Mouse (Mus musculus) midbrain, embryonic 15.5 days (tissue): ENCODE measurements around the gene Stx6. TPM values are rescaled to one million over a fixed set of nuclear protein-coding genes. Genes with fewer than 3 reads are reported as not detected.

Experiments
- ATAC-seq: fragments of 200-750 bp; cut with Nextera tagmentation; replicated peaks from 2 replicates; pipeline ENCODE4 v1.8.0; 2017; ENCODE audit warnings: moderate TSS enrichment
- H3K27ac ChIP-seq: fragments of 300-500 bp; sonication (generic); 2 replicates; pipeline ENCODE4 v1.5.1; 2015; ENCODE audit warnings: mild to moderate bottlenecking, inconsistent platforms
- H3K27me3 ChIP-seq: fragments of 300-500 bp; sonication (generic); replicated peaks from 2 replicates; pipeline ENCODE4 v1.6.1; 2015; ENCODE audit warnings: inconsistent platforms
- H3K36me3 ChIP-seq: fragments of 300-500 bp; sonication (generic); replicated peaks from 2 replicates; pipeline ENCODE4 v1.6.1; 2015; ENCODE audit warnings: inconsistent platforms
- H3K4me1 ChIP-seq: fragments of 300-500 bp; sonication (generic); 2 replicates; pipeline ENCODE4 v1.6.1; 2015; ENCODE audit warnings: inconsistent platforms
- H3K4me2 ChIP-seq: fragments of 300-500 bp; sonication (generic); 2 replicates; pipeline ENCODE4 v1.6.1; 2015; ENCODE audit warnings: inconsistent platforms, mild to moderate bottlenecking, moderate library complexity
- H3K4me3 ChIP-seq: fragments of 300-500 bp; sonication (generic); 2 replicates; pipeline ENCODE4 v1.5.1; 2015; ENCODE audit warnings: mild to moderate bottlenecking, inconsistent platforms
- H3K9ac ChIP-seq: fragments of 300-500 bp; sonication (generic); 2 replicates; pipeline ENCODE4 v1.6.1; 2015; ENCODE audit warnings: mild to moderate bottlenecking, inconsistent platforms
- H3K9me3 ChIP-seq: fragments of 300-500 bp; sonication (generic); 2 replicates; pipeline ENCODE4 v1.6.1; 2016; ENCODE audit warnings: inconsistent platforms
- WGBS: fragments of 180-500 bp; shearing (Covaris S2); methylation state at CpG from one replicate; pipeline ENCODE4 v1.1.7; 2015; ENCODE audit warnings: mixed read lengths; 5-methylcytosine and 5-hydroxymethylcytosine counted together
- polyA plus RNA-seq: library from polyadenylated mRNA; unstranded; fragments of >200 nt; fragmentation: Nextera tagmentation; extraction: Ambion mirVana; gene quantifications from 2 replicates; pipeline ENCODE4 v1.2.1, GENCODE M21; 2015

The Stx6 gene
- polyA plus RNA-seq, 1 experiment from 2014 or later: 114 TPM

- H3K36me3 ChIP-seq: no peaks in the 10 kb centered on the region
- H3K4me2 ChIP-seq: no peak overlapping the region
- no peaks in the 10 kb centered on the region for H3K27me3 ChIP-seq
- peak overlapping the region; percentile 71 for H3K27ac ChIP-seq
- no peaks in the 10 kb centered on the region for H3K9me3 ChIP-seq
- WGBS: 12% methylated on average over 14 of the region's 14 CpGs
- H3K9ac ChIP-seq: no peak overlapping the region; the same call in 1 of the 2 replicates
- peak; percentile 38; the same call in 1 of the 2 replicates for ATAC-seq
- peaks cover 52% of the 10 kb centered on the region for H3K4me1 ChIP-seq
- H3K4me3 ChIP-seq: no peak overlapping the region
Measured at GRCm38 (mm10) chr1:155229464-155230411, 71.2 kb downstream of the Stx6 start.

- H3K36me3 ChIP-seq: no peaks in the 10 kb centered on the region
- no peaks in the 10 kb centered on the region for H3K9me3 ChIP-seq
- WGBS: 39% methylated on average over 12 of the region's 12 CpGs
- no peak overlapping the region for H3K9ac ChIP-seq
- H3K4me3 ChIP-seq: no peak overlapping the region
- no peaks in the 10 kb centered on the region for H3K27me3 ChIP-seq
- peak overlapping the region; percentile 85 for H3K27ac ChIP-seq
- H3K4me1 ChIP-seq: peaks cover 73% of the 10 kb centered on the region
- ATAC-seq: no peak
- H3K4me2 ChIP-seq: no peak overlapping the region
Measured at GRCm38 (mm10) chr1:155232385-155232784, 73.9 kb downstream of the Stx6 start.

DNA sequence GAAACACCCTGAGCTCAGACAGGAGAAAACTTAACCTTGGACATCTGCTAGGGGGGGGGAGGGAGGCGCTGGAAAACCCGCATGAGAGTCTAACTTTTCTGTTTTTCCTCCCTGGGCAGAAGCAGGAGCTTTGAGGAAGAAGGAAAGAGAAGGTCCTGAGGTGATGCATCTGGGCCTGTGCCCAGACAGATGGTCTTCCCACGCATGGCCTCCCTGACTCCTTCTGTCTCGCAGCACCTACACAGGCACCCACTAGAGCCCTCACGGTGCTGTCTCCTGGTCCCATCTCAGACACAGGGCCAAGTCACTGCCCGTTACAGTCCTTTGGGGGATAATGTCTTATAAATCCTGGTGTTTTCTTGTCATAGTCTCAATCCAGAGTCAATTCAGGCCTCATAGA lies 74.3 kb downstream of the Stx6 start:
- Histone ChIP-seq H3K27ac (peak overlapping the region; percentile 85), H3K4me3 (no peak overlapping the region), H3K9ac (no peak overlapping the region), H3K27me3 (no peaks in the 10 kb centered on the region), H3K4me1 (peaks cover 76% of the 10 kb centered on the region), H3K9me3 (no peaks in the 10 kb centered on the region), H3K4me2 (no peak overlapping the region), H3K36me3 (no peaks in the 10 kb centered on the region)
- WGBS: 57% methylated on average over 6 of the region's 6 CpGs
- ATAC-seq: no peak

DNA sequence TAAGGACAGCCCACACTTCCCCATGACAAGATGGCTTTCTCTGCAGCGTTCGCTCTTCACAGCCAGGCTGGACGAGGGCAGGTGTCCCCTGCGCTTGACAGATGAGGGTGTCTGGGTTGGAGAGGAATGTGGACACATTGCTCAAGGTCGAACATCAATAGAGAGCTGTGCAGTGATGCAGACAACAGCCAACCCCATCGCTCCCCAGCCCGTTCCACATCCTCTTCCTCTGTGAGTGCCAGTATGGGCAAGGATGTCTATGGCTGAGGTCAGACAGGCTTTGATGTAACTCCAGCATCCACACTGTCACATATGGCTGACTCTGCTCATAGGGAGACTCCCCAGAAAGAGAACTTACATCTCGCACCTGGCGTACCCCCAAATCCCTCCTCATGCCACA lies 74.9 kb downstream of the Stx6 start:
- peaks cover 76% of the 10 kb centered on the region for H3K4me1 ChIP-seq
- H3K9ac ChIP-seq: no peak overlapping the region
- H3K27me3 ChIP-seq: no peaks in the 10 kb centered on the region
- H3K4me2 ChIP-seq: no peak overlapping the region
- 78% methylated on average over 9 of the region's 9 CpGs for WGBS
- peak overlapping the region; percentile 85 for H3K27ac ChIP-seq
- ATAC-seq: no peak
- H3K36me3 ChIP-seq: no peaks in the 10 kb centered on the region
- H3K9me3 ChIP-seq: no peaks in the 10 kb centered on the region
- H3K4me3 ChIP-seq: no peak overlapping the region

DNA sequence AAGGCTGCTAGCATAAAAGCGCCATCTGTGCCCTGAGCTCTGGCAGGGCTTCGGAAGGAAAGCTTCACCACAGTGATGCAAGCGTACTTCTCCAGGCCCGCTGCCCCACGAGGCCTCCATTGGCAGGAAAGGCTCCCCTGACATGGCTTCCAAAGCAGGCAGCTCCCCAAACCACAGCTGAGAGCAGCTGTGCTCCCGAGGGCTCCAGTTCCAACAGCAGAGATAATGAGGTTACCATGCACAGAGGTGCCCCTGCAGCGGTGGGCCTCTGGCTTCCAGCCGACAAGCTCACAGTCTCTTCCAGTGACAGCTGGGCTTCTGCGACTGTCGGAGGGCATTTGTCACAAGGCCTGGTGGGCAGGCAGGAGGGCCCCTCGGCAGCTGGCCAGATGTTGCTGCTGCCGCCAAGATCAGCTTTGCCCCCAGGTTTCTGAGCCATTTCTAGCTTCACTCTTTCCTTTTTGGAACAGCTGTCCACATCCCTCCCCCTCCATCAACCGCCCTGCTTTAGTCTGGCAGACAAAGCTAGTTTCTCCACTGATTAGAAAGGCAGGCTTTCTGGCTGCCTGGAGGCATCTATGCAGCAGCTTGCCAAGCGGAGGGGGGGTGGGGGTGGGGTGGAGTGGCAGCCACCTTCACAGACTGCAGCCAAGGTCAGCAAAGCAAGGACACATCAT lies 75.6 kb downstream of the Stx6 start:
- Histone ChIP-seq H3K4me1 (peaks cover 74% of the 10 kb centered on the region), H3K9ac (no peak overlapping the region), H3K27ac (peak overlapping the region; percentile 85), H3K9me3 (no peaks in the 10 kb centered on the region), H3K36me3 (no peaks in the 10 kb centered on the region), H3K27me3 (no peaks in the 10 kb centered on the region), H3K4me2 (no peak overlapping the region), H3K4me3 (no peak overlapping the region)
- peak; percentile 66 for ATAC-seq
- 14% methylated on average over 14 of the region's 14 CpGs for WGBS

GRCm38 (mm10) chr1:155235641-155236040 lies 77.1 kb downstream of the Stx6 start:
- no peak for ATAC-seq
- 20% methylated on average over 2 of the region's 2 CpGs for WGBS
- Histone ChIP-seq H3K4me3 (no peak overlapping the region), H3K9me3 (no peaks in the 10 kb centered on the region), H3K27ac (peak overlapping the region; percentile 45; the same call in 1 of the 2 replicates), H3K4me2 (no peak overlapping the region), H3K36me3 (no peaks in the 10 kb centered on the region), H3K9ac (no peak overlapping the region), H3K4me1 (peaks cover 66% of the 10 kb centered on the region), H3K27me3 (no peaks in the 10 kb centered on the region)

GRCm38 (mm10) chr1:155236306-155237024 lies 78.0 kb downstream of the Stx6 start:
- H3K27ac ChIP-seq: peak overlapping the region; percentile 45; the same call in 1 of the 2 replicates
- H3K36me3 ChIP-seq: no peaks in the 10 kb centered on the region
- WGBS: 31% methylated on average over 13 of the region's 13 CpGs
- H3K27me3 ChIP-seq: no peaks in the 10 kb centered on the region
- no peak overlapping the region for H3K9ac ChIP-seq
- H3K4me2 ChIP-seq: no peak overlapping the region
- no peak overlapping the region for H3K4me3 ChIP-seq
- H3K9me3 ChIP-seq: no peaks in the 10 kb centered on the region
- peaks cover 63% of the 10 kb centered on the region for H3K4me1 ChIP-seq
- no peak for ATAC-seq

- Histone ChIP-seq H3K9ac (no peak overlapping the region), H3K27ac (peak overlapping the region; percentile 45; the same call in 1 of the 2 replicates), H3K36me3 (no peaks in the 10 kb centered on the region), H3K4me2 (no peak overlapping the region), H3K27me3 (no peaks in the 10 kb centered on the region; the same call in 1 of the 2 replicates), H3K9me3 (no peaks in the 10 kb centered on the region), H3K4me1 (peaks cover 55% of the 10 kb centered on the region), H3K4me3 (no peak overlapping the region)
- ATAC-seq: no peak
- WGBS: 62% methylated on average over 11 of the region's 11 CpGs
Measured at GRCm38 (mm10) chr1:155237390-155237789, 78.9 kb downstream of the Stx6 start.

- 80% methylated on average over 5 of the region's 5 CpGs for WGBS
- Histone ChIP-seq H3K27ac (no peak overlapping the region), H3K9ac (no peak overlapping the region), H3K9me3 (no peaks in the 10 kb centered on the region), H3K36me3 (no peaks in the 10 kb centered on the region), H3K27me3 (peaks cover 2% of the 10 kb centered on the region; the same call in 1 of the 2 replicates), H3K4me3 (no peak overlapping the region), H3K4me1 (peaks cover 48% of the 10 kb centered on the region), H3K4me2 (no peak overlapping the region)
- no peak for ATAC-seq
Measured at GRCm38 (mm10) chr1:155238126-155238525, 79.6 kb downstream of the Stx6 start.

DNA sequence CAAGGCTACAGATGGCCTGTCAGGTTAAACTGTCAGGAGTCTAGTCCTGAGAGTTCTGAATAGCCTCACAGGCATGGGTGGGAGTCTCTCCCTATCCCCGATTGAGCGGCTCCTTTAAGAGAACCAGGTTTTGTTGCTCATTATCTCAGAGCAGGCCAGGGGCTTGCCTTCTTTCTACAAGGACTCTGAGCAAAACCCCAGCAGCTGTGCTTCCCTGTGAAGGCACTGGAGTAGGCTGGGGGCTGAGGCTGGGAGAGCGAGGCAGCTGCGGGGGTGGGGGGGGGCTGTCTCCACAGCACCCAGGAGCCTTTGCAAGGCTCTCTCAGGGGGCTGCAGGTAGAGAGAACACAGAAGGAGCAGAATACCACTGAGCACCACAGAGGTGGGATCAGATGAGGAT lies 80.7 kb downstream of the Stx6 start:
- H3K4me1 ChIP-seq: peaks cover 43% of the 10 kb centered on the region
- peaks cover 3% of the 10 kb centered on the region; the same call in 1 of the 2 replicates for H3K27me3 ChIP-seq
- H3K36me3 ChIP-seq: no peaks in the 10 kb centered on the region
- H3K4me3 ChIP-seq: no peak overlapping the region
- H3K4me2 ChIP-seq: no peak overlapping the region
- no peak overlapping the region for H3K9ac ChIP-seq
- no peaks in the 10 kb centered on the region for H3K9me3 ChIP-seq
- 51% methylated on average over 4 of the region's 4 CpGs for WGBS
- no peak for ATAC-seq
- 0 out of 2 replicates have a peak overlapping the region, but pooled peaks have one; percentile 5 for H3K27ac ChIP-seq

DNA sequence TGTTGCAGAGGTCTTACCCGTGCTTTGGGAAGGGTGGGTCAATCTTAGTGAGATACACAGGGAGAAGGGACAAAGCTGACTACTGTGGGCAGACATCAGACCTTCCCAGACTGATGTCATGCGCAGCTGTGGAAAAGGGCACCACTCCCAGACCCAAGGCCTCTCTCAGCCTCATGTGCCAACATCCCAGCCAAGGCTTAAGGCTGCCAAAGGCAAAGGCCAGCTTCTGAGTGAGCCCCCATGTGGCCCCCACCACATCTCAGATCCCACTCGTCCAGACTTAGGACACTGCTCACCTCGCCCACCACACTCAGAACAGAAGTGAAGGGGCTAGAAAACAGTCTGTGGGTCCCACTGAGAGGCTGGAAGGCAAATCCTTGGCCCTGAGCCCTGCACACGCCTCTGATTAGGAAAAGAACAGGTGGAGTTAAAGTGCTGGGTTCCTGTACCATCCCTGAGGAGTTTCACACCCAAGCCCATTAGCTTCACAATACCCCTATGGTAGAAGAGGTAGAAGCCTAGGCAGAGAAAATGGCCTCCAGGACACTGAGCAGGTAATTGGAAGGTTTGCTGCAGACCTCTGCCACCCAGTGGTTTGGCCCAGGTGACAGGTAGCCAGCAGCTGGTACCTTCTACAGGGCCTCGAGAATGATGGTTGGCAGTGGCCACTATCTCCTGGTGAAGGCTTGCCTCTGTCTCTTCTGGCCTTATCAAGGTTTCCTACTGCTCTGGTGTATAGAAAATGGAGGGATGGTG lies 81.6 kb downstream of the Stx6 start:
- H3K36me3 ChIP-seq: no peaks in the 10 kb centered on the region
- no peak for ATAC-seq
- WGBS: 82% methylated on average over 6 of the region's 6 CpGs

More for the DNA sequence above, 81.6 kb downstream of the Stx6 start:
- Histone ChIP-seq H3K9me3 (no peaks in the 10 kb centered on the region), H3K9ac (no peak overlapping the region), H3K4me2 (no peak overlapping the region), H3K4me1 (peaks cover 41% of the 10 kb centered on the region), H3K27me3 (peaks cover 3% of the 10 kb centered on the region; the same call in 1 of the 2 replicates), H3K27ac (no peak overlapping the region), H3K4me3 (no peak overlapping the region)
